Mouse (Mus musculus): ENCODE results near the gene Gm6583. TPM values are rescaled to one million over a fixed set of nuclear protein-coding genes. Genes with fewer than 3 reads are reported as not detected.
A peak's percentile ranks its signal among the peaks of the same experiment; 100 is the strongest.

The Gm6583 gene
- total RNA-seq, 2 experiments from 2014 or later, result 0.23 TPM; not detected in 1

DNA sequence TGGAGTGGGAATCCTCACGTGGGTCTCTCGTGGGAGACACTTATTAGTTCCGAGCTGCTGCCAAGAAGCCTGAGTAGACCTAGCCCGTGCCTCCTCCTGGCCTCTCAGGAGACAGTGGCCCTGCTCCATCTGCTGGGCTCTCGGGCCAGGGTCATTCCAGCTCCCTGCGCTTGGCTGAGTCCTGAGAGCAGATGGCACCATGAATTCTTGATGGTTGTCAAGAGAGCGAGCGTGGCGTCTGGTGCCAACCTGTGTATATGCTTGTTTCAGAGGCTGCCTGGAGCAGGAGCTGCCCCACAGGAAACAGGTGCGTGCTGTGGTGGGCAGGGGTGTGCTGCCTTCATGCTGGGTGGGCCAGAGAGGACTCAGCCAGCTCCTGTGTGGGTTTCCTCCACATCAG is 12.8 kb upstream of the Gm6583 start:
- DNase-seq (ENCODE audit: low spot score in 2 of 2), result no peak

DNA sequence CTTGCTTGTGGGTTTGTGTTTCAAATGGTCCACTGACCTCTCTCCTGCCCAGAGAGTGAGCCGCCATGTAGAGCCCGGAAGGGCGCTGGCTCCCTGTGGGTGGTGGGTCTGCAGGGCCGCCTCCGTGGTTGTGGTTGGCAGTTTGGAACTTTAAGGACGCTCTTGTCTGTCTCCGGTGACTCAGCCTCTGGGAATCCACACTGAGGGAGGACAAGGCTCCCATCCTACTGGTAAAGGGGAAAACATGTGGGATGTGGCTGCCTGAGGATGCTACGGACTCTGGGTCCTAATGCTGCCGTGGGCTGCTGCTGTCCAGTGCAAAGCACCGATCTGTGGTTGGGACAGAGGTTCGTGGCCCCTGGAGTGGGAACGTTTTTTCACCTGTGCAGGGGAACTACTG is 12.1 kb upstream of the Gm6583 start:
- DNase-seq (ENCODE audit: low spot score in 2 of 2), result no peak

DNA sequence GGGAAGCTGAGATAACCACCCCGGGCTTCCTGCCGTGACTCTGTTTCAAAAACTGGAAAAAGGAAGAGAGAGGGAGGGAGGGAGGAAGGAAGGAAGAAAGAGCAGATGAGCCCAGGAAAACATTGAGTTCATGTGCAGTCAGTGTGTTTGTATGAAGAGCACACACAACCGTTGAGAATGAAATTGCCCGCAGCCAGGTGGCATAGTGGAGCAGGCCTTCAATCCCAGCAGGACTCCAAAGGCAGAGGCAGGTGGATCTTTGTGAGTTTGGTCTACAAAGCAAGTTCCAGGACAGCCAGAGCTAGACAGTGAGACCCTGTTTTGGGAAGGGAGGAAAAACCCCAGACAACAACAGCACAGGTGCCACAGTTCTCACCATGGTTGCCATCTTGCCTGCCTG is 11.5 kb upstream of the Gm6583 start:
- no peak for DNase-seq (ENCODE audit: low spot score in 2 of 2)

DNA sequence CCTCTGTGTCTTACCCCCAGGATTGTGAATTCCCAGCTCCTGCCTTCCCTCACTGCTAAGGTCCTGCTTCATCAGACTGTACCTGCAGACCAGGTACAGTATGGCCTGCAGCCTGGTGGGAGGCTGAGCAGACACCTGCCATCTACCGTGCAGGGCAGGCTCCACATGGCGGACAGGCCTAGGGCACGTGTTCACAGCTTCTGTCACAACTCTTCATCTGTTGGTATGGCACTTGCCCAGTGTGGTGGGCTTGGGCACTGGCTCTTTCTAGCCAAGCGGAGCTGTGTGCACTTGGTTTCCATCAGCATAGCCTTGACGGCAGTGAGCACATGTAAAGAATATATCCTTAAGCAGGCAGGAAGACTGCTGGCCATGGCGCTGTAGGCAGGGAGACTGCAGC is 11.0 kb upstream of the Gm6583 start:
- DNase-seq (ENCODE audit: low spot score in 2 of 2), result no peak

DNA sequence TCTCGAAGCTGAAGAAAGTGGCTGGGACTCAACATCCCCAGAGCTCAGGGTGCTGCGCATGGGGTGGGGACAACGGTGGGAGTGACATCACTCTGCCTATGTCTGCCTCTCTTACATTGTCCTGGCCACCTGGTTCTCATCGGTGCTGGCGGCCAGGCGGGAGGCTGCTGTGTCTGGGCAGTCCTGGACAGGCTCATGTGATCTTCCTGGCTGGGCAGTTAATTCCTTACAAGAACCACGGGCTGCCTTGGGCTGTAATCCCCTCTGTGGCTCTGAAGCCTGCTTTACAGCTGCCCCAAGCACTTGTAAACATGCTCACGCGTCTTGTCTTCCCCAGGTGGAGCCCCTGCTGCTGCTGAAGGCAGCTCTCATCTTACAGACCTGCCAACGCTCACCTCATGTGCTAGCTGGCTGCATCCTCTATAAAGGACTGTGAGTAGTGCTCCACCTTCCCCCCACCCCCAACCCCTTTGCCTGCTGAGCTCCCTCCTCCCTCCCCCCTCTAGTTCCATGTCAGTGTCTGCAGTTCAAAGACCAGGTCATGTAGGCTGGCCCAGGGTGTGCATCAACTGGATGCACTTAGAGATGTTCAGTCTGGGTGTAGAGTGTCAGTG is 8.5 kb upstream of the Gm6583 start:
- DNase-seq (ENCODE audit: low spot score in 2 of 2), result no peak

GRCm38 (mm10) chr5:112360077-112360476 is 4.2 kb upstream of the Gm6583 start:
- no peak for DNase-seq (ENCODE audit: low spot score in 2 of 2)

DNA sequence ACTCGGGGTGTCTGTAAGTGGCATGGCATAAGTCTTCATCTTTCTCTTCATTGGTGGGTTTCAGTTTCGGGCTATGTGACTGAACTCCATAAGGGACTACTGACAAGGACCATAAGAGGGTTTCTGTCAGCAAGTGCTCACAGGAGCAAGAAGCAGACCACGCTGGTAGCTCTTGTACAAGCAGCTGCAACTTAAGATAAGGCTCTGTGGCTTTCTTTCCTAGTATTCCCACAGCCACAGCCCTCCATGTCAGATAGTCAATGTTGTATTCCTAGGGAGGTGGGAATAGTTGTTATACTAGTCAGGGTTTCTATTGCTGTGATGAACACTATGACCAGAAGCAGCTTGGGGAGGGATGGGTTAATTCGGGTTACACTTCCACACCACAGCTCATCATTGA is 3.7 kb upstream of the Gm6583 start:
- no peak for DNase-seq (ENCODE audit: low spot score in 2 of 2)

GRCm38 (mm10) chr5:112356322-112356721 is 489 bp upstream of the Gm6583 start:
- no peak for DNase-seq (ENCODE audit: low spot score in 2 of 2)

GRCm38 (mm10) chr5:112355493-112355892 is 340 bp downstream of the Gm6583 start:
- DNase-seq (ENCODE audit: low spot score in 2 of 2), result no peak

DNA sequence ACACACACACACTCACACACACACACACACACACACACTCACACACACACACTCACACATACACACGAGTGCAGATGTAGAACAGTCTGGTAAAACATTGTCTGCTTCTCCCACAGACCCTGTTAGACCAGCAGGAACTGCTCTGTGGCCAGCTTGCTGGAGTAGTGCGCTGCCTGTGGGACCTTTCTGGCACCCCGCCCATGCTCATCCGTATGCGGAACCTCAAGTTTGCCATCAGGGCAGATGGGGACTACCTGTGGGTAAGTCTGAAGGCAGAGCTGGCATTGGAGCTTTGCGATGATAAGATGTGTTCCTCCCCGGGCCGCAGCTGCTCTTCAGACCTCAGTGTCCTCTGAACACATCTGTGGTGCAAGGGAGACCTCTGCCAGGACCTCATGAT is 6.7 kb downstream of the Gm6583 start:
- DNase-seq (ENCODE audit: low spot score in 2 of 2), result no peak

GRCm38 (mm10) chr5:112346211-112346965 is 9.4 kb downstream of the Gm6583 start:
- DNase-seq (ENCODE audit: low spot score in 2 of 2), result no peak

- no peak for DNase-seq (ENCODE audit: low spot score in 2 of 2)
Measured at GRCm38 (mm10) chr5:112344092-112344960, 11.5 kb downstream of the Gm6583 start.

DNA sequence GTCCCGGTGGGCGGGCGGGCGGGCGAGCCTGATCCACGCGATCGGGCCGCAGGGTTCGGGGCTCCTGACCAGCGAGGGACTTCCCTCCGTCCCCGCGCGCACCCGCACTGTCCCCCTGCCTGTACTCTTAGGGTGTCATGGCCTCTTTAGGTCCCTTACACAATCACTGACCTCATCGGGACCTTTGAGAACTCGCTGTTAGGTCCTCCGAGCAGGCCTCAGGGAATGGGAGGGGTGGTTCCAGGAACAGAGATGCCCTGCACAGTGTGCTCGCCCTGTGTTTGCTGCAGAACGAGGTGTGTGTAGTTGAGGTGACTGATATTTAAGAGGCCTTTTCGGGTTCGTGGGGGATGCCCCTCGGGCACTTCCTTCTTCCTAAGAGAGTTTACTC is 12.6 kb downstream of the Gm6583 start:
- no peak for DNase-seq (ENCODE audit: low spot score in 2 of 2)

- DNase-seq (ENCODE audit: low spot score in 2 of 2), result peak; percentile 61 to 86
Measured at GRCm38 (mm10) chr5:112342463-112343204, 13.2 kb downstream of the Gm6583 start, which contains the start of the genes Srrd and Hps4. Gene Srrd (minus strand): TSS chr5:112343040. Gene Hps4 (plus strand): TSS chr5:112343083.

GRCm38 (mm10) chr5:112339215-112339614 is 16.6 kb downstream of the Gm6583 start:
- DNase-seq (ENCODE audit: low spot score in 2 of 2), result no peak

DNA sequence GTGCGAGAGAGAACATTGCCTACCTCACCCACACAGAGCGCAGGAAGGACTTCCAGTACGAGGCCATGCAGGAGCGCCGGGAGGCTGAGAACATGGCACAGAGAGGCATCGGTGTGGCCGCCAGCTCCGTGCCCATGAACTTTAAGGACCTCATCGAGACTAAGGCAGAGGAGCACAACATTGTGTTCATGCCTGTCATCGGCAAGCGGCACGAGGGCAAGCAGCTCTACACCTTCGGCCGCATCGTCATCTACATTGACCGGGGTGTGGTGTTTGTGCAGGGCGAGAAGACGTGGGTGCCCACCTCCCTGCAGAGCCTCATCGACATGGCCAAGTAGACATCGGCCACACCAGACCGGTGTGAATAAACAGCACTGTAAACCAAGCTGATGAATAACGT is 18.8 kb downstream of the Gm6583 start:
- DNase-seq (ENCODE audit: low spot score in 2 of 2), result no peak

- DNase-seq (ENCODE audit: low spot score in 2 of 2), result no peak
Measured at GRCm38 (mm10) chr5:112335473-112335872, 20.4 kb downstream of the Gm6583 start.

GRCm38 (mm10) chr5:112329805-112330564 is 25.8 kb downstream of the Gm6583 start:
- no peak for DNase-seq (ENCODE audit: low spot score in 2 of 2)

GRCm38 (mm10) chr5:112327854-112328253 is 28.0 kb downstream of the Gm6583 start:
- DNase-seq (ENCODE audit: low spot score in 2 of 2), result no peak

DNA sequence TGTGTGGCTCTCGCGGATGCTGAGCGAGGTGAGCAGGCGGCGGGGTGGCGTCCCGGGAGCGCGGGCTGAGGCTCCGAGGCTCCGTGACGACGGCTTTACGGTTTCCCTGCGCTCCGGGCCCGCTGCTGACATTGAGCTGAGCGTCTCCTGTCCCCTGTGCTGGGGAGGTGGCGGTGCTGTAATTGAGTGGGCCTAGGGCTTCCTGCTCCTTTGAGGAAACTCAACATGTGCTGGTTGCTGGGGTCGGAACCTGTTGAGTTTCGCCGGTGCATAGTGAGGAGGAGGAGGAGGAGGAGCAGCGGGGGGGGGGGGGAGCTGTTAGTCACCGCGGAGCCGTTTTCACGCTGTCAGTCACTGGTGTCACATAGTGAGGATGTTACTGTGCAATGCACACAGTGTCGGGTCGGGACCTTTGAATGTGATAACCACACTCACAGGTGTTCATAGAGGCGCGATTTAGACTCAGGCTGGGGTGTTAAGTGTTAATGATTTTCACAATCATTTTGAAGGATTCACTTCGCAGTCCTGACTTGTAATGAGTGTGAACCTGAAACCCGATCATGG is 29.3 kb downstream of the Gm6583 start:
- no peak for DNase-seq (ENCODE audit: low spot score in 2 of 2)

All from adrenal gland, postnatal 4 days (tissue).